Mouse (Mus musculus) forebrain, embryonic 13.5 days (tissue): ENCODE measurements around the gene D6Ertd527e. TPM values are rescaled to one million over a fixed set of nuclear protein-coding genes. Genes with fewer than 3 reads are reported as not detected.

Experiments used
- ATAC-seq: fragments of 200-750 bp; cut with Nextera tagmentation; 2 replicates; pipeline ENCODE4 v1.8.0; 2017
- H3K27ac ChIP-seq: fragments of 300-500 bp; sonication (generic); 2 replicates; pipeline ENCODE4 v1.5.1; 2015; ENCODE audit warnings: inconsistent platforms, mild to moderate bottlenecking, moderate library complexity
- H3K27me3 ChIP-seq: fragments of 300-500 bp; sonication (generic); 2 replicates; pipeline ENCODE4 v1.6.1; 2015; ENCODE audit warnings: mild to moderate bottlenecking, inconsistent platforms
- H3K36me3 ChIP-seq: fragments of 300-500 bp; sonication (generic); 2 replicates; pipeline ENCODE4 v1.6.1; 2015; ENCODE audit warnings: mild to moderate bottlenecking, inconsistent platforms; ENCODE audit not compliant: poor library complexity, severe bottlenecking
- H3K4me1 ChIP-seq: fragments of 300-500 bp; sonication (generic); 2 replicates; pipeline ENCODE4 v1.6.1; 2015; ENCODE audit warnings: inconsistent platforms
- H3K4me2 ChIP-seq: fragments of 300-500 bp; sonication (generic); 2 replicates; pipeline ENCODE4 v1.6.1; 2015; ENCODE audit warnings: inconsistent platforms, mild to moderate bottlenecking, moderate library complexity
- H3K4me3 ChIP-seq: fragments of 300-500 bp; sonication (generic); 2 replicates; pipeline ENCODE4 v1.5.1; 2015; ENCODE audit warnings: mild to moderate bottlenecking, inconsistent platforms
- H3K9ac ChIP-seq: fragments of 300-500 bp; sonication (generic); 2 replicates; pipeline ENCODE4 v1.6.1; 2015; ENCODE audit warnings: mild to moderate bottlenecking, inconsistent platforms
- H3K9me3 ChIP-seq: fragments of 300-500 bp; sonication (generic); replicated peaks from 2 replicates; pipeline ENCODE4 v1.6.1; 2016; ENCODE audit warnings: inconsistent platforms
- WGBS: fragments of 180-500 bp; shearing (Covaris S2); methylation state at CpG from one replicate; pipeline ENCODE4 v1.1.7; 2015; 5-methylcytosine and 5-hydroxymethylcytosine counted together
- polyA plus RNA-seq: library from polyadenylated mRNA; unstranded; fragments of >200 nt; fragmentation: Nextera tagmentation; extraction: Ambion mirVana; gene quantifications from 2 replicates; pipeline ENCODE4 v1.2.1, GENCODE M21; 2015

The D6Ertd527e gene
- polyA plus RNA-seq, 1 experiment from 2014 or later, result 0.14 TPM

DNA sequence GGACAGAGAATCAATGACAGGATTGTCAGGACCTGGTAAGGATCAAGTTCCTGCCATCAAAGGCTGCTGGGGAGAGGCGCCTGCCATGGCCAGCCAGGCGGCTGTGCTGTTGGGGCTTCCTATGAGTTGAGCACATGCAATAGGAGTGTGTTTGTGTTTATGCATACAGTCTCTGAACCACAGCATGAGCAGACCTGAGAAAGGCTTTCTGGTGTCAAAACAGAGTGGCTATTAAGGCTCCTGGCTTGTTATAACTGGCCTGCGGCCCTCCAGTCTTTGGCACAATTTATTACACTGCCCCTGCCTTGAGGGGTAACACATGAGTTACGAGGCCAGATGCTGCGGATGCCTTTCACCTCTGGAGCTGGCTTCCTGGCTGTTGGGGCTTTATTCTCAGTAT is 55.6 kb downstream of the D6Ertd527e start:
- Histone ChIP-seq H3K27me3 (no peaks in the 10 kb centered on the region), H3K4me1 (no peaks in the 10 kb centered on the region; the same call in 1 of the 2 replicates), H3K27ac (no peak overlapping the region), H3K36me3 (no peaks in the 10 kb centered on the region), H3K4me2 (no peak overlapping the region), H3K9me3 (no peaks in the 10 kb centered on the region), H3K4me3 (no peak overlapping the region), H3K9ac (no peak overlapping the region)
- no peak for ATAC-seq
- 90% methylated on average over 5 of the region's 5 CpGs for WGBS

DNA sequence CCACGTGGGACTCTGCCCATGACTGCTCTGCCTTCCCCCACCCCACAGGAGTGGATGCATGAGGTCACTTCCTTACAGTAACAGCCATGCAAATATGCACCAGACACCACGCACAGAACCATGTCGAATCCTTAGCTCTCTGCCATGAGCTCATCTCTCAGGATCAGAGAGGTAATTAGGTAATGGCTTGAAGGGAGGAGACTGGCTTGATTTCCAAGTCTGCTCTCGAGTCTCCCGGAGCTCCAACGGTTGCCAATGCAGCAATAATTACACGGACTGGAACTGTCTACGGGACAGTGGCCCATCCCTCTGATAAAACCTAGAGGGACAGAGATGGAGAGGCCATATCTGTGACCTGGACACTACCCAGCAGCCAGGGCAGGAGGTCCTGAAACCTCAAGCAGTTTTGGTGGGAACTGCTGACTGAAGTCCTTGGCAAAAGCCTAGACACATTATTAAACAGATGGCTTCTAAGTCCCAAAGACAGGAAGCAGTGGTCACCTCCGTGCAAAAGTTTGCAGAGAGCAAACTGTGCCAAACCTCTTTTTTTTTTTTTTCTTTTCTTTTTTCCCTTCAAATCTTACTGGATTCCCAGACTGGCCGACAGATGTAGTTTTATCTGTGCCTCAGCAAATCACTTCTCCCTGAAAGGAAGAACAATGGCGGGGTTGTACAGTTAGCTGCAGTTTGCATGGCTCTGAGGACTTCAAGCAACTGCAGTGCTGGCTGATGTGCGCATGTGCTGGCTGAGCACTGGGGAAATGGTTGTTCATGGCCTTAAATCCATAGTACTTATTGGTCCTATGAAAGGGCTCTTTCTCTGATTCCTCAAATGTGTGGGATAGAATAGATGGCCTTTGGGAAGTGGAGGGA is 57.1 kb downstream of the D6Ertd527e start:
- Histone ChIP-seq H3K27ac (no peak overlapping the region), H3K9ac (no peak overlapping the region), H3K36me3 (no peaks in the 10 kb centered on the region), H3K4me1 (no peaks in the 10 kb centered on the region; the same call in 1 of the 2 replicates), H3K9me3 (no peaks in the 10 kb centered on the region), H3K4me3 (no peak overlapping the region), H3K27me3 (no peaks in the 10 kb centered on the region), H3K4me2 (no peak overlapping the region)
- WGBS, result 79% methylated on average over 12 of the region's 12 CpGs
- no peak for ATAC-seq

Other genes starting within 250 kb of the D6Ertd527e start
- gene Nfu1, start 95.5 kb upstream of the D6Ertd527e start, polyA plus RNA-seq, result 91.9 and 99.1 TPM in 2 replicates
- gene Gfpt1, start 61.9 kb upstream of the D6Ertd527e start, polyA plus RNA-seq, result 17.3 and 17.9 TPM in 2 replicates
- gene Antxr1, start 231.1 kb downstream of the D6Ertd527e start, polyA plus RNA-seq, result 2.7 and 2.9 TPM in 2 replicates
- not detected in 2 replicates for gene Gkn1, start 246.2 kb downstream of the D6Ertd527e start, polyA plus RNA-seq